Mouse (Mus musculus): Measurements from ENCODE around the gene Itga2b.

Itga2b gene

GRCm38 (mm10) chr11:102469648-102470357 lies at the start of gene Itga2b:
Gene Itga2b (minus strand): TSS chr11:102470122.
- no peak for DNase-seq (ENCODE audit: low spot score)

GRCm38 (mm10) chr11:102514793-102515424 lies 45.0 kb upstream of the Itga2b start:
- DNase-seq (ENCODE audit: low spot score): no peak

- DNase-seq (ENCODE audit: low spot score): no peak
These were observed 40.3 kb upstream of the Itga2b start for GRCm38 (mm10) chr11:102510226-102510625.

GRCm38 (mm10) chr11:102496732-102497131 lies 26.8 kb upstream of the Itga2b start:
- DNase-seq (ENCODE audit: low spot score): no peak

GRCm38 (mm10) chr11:102496206-102496605 lies 26.3 kb upstream of the Itga2b start:
- no peak for DNase-seq (ENCODE audit: low spot score)

GRCm38 (mm10) chr11:102495742-102496141 lies 25.8 kb upstream of the Itga2b start:
- DNase-seq (ENCODE audit: low spot score): no peak

- DNase-seq (ENCODE audit: low spot score): no peak
These were observed 25.2 kb upstream of the Itga2b start for GRCm38 (mm10) chr11:102495114-102495513.

- DNase-seq (ENCODE audit: low spot score): no peak
These were observed 24.2 kb upstream of the Itga2b start for GRCm38 (mm10) chr11:102494063-102494650.

- DNase-seq (ENCODE audit: low spot score): no peak
These were observed 23.3 kb upstream of the Itga2b start for GRCm38 (mm10) chr11:102493241-102493640.

GRCm38 (mm10) chr11:102487901-102488300 lies 18.0 kb upstream of the Itga2b start:
- no peak for DNase-seq (ENCODE audit: low spot score)

GRCm38 (mm10) chr11:102486733-102487386 lies 16.9 kb upstream of the Itga2b start:
- DNase-seq (ENCODE audit: low spot score): no peak

- DNase-seq (ENCODE audit: low spot score): no peak
These were observed 11.9 kb upstream of the Itga2b start for GRCm38 (mm10) chr11:102481779-102482178.

- DNase-seq (ENCODE audit: low spot score): no peak
These were observed 11.0 kb upstream of the Itga2b start for GRCm38 (mm10) chr11:102480897-102481296.

GRCm38 (mm10) chr11:102480111-102480510 lies 10.2 kb upstream of the Itga2b start:
- DNase-seq (ENCODE audit: low spot score): no peak

GRCm38 (mm10) chr11:102479581-102479980 lies 9.7 kb upstream of the Itga2b start:
- DNase-seq (ENCODE audit: low spot score): no peak

- no peak for DNase-seq (ENCODE audit: low spot score)
These were observed 8.7 kb upstream of the Itga2b start for GRCm38 (mm10) chr11:102478671-102479070.

- no peak for DNase-seq (ENCODE audit: low spot score)
These were observed 5.1 kb upstream of the Itga2b start for GRCm38 (mm10) chr11:102475027-102475426.

- peak; percentile 99 for DNase-seq (ENCODE audit: low spot score)
These were observed 2.8 kb downstream of the Itga2b start for GRCm38 (mm10) chr11:102467041-102467631.

- peak; percentile 65 for DNase-seq (ENCODE audit: low spot score)
These were observed 4.0 kb downstream of the Itga2b start for GRCm38 (mm10) chr11:102465713-102466436.

GRCm38 (mm10) chr11:102464901-102465300 lies 5.0 kb downstream of the Itga2b start:
- no peak for DNase-seq (ENCODE audit: low spot score)

- no peak for DNase-seq (ENCODE audit: low spot score)
These were observed 8.2 kb downstream of the Itga2b start for GRCm38 (mm10) chr11:102461764-102462163.

GRCm38 (mm10) chr11:102460541-102460940 lies 9.4 kb downstream of the Itga2b start:
- no peak for DNase-seq (ENCODE audit: low spot score)

Data from ovary, postnatal 36 days (tissue).